Mouse (Mus musculus): ENCODE measurements around the gene Ptges2.

DNA sequence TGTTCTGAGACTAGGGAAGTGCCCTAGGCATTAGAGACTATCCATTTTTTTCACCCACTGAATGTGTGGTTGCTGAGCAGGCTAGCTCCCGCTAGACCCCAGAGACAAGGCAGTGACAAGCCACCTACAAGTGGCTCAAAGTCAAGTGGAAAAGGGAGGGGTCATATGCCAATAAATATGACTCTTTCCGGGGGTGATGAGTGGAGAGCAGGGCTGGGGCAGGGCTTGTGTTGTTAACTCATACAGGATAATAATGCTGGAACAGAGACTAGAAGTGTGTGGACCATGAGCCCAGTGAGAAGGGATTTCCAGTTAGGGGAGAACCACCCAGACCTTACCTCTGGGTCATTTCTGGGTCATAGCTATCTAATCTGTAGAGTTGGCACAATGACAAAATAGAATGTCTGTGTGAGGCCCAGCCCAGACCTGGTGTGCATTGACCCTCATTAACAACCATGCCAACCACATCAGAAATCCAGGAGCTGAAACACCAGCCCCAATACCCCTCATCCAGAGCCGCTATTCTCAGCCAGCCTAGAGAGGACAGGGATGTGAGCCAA, 41.3 kb upstream of the Ptges2 start:
- no peak for TF ChIP-seq CTCF (IDR thresholded peaks at IDR 0.05; ENCODE audit: control insufficient read depth, insufficient read depth, insufficient read length)
- TF ChIP-seq MYOG (IDR thresholded peaks at IDR 0.05; ENCODE audit: control insufficient read depth, extremely low read depth, insufficient read length), result no peak
- TF ChIP-seq MAX (IDR thresholded peaks at IDR 0.05), result no peak
- TF ChIP-seq CEBPB (IDR thresholded peaks at IDR 0.05; ENCODE audit: low read depth), result no peak
- TF ChIP-seq USF1 (IDR thresholded peaks at IDR 0.05; ENCODE audit: low read depth), result no peak
